Mouse (Mus musculus): ENCODE measurements around the gene Ptpn13.

DNA sequence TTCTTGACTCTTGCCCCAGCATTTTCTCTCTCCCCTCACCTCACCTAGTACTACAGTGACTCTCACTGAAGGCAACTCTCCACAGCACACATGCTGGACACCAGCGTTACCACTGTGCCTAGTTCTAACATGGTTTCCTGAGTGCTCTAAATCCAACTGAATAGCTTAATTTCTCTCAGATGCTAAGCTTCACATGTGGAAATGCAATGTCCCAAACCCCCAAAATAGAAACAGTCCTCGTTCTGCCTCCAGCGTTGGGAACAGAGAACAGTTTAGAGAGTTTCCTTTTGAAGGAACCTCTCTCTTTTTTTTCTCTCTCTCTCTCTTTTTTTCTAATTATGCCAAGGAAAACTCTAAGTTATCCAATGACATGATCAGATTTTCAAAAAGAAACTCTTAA lies 6.5 kb downstream of the Ptpn13 start:
- no peak for TF ChIP-seq POLR2A (IDR thresholded peaks at IDR 0.05; ENCODE audit: low read depth, low read length)
- no peak for TF ChIP-seq CTCF (conservative IDR thresholded peaks at IDR 0.05 in 1 of 2, IDR thresholded peaks at IDR 0.05 in 1 of 2; ENCODE audit: low read depth in 2 of 2, low read length in 2 of 2)
- no peak for TF ChIP-seq USF2 (conservative IDR thresholded peaks at IDR 0.05; ENCODE audit: low read depth, low read length)
- no peak for TF ChIP-seq HCFC1 (IDR thresholded peaks at IDR 0.05; ENCODE audit: low read depth, low read length)
- TF ChIP-seq EP300 (IDR thresholded peaks at IDR 0.05; ENCODE audit: low read length), result no peak
- TF ChIP-seq USF1 (IDR thresholded peaks at IDR 0.05; ENCODE audit: low read depth, low read length), result no peak
- no peak for TF ChIP-seq SMC3 (IDR thresholded peaks at IDR 0.05; ENCODE audit: low read depth, low read length)
- no peak for TF ChIP-seq ZNF384 (IDR thresholded peaks at IDR 0.05; ENCODE audit: low read depth, low read length)
- TF ChIP-seq SIN3A (IDR thresholded peaks at IDR 0.05; ENCODE audit: low read length), result no peak

Data from CH12.LX (cell line).